Mouse (Mus musculus) cerebellum, adult 9-10 months (tissue): ENCODE data around the gene Zswim8.
A peak's percentile ranks its signal among the peaks of the same experiment; 100 is the strongest.

ENCODE experiments used
- DNase-seq: peaks from one replicate; pipeline ENCODE4 v3.0.0; 2022

Gene Zswim8

GRCm38 (mm10) chr14:20707201-20708190, at the start of gene Zswim8:
Zswim8 (plus strand) TSS chr14:20707552.
- peak; percentile 89 for DNase-seq

- peak; percentile 58 for DNase-seq
Observed at GRCm38 (mm10) chr14:20658326-20658725, 49.0 kb upstream of the Zswim8 start.

- no peak for DNase-seq
Observed at GRCm38 (mm10) chr14:20658902-20659301, 48.5 kb upstream of the Zswim8 start.

- no peak for DNase-seq
Observed at GRCm38 (mm10) chr14:20659687-20660086, 47.7 kb upstream of the Zswim8 start.

GRCm38 (mm10) chr14:20660827-20661660, 46.3 kb upstream of the Zswim8 start:
- DNase-seq: peak; percentile 98

- DNase-seq: no peak
Observed at GRCm38 (mm10) chr14:20661661-20662331, 45.6 kb upstream of the Zswim8 start.

- DNase-seq: no peak
Observed at GRCm38 (mm10) chr14:20662740-20663139, 44.6 kb upstream of the Zswim8 start.

- DNase-seq: no peak
Observed at GRCm38 (mm10) chr14:20663601-20664000, 43.8 kb upstream of the Zswim8 start.

- no peak for DNase-seq
Observed at GRCm38 (mm10) chr14:20664436-20664835, 42.9 kb upstream of the Zswim8 start.

- DNase-seq: no peak
Observed at GRCm38 (mm10) chr14:20667469-20667868, 39.9 kb upstream of the Zswim8 start.

- no peak for DNase-seq
Observed at GRCm38 (mm10) chr14:20668154-20668810, 39.1 kb upstream of the Zswim8 start, which contains the start of gene Synpo2l. Synpo2l (minus strand) TSS chr14:20668354.

- peak; percentile 67 for DNase-seq
Observed at GRCm38 (mm10) chr14:20672990-20673389, 34.4 kb upstream of the Zswim8 start.

GRCm38 (mm10) chr14:20673735-20674063, 33.7 kb upstream of the Zswim8 start:
- no peak for DNase-seq

GRCm38 (mm10) chr14:20674064-20674833, 33.1 kb upstream of the Zswim8 start, which contains the start of gene Sec24c:
Sec24c (plus strand) TSS chr14:20674308.
- peak; percentile 95 for DNase-seq

- no peak for DNase-seq
Observed at GRCm38 (mm10) chr14:20677906-20678305, 29.4 kb upstream of the Zswim8 start.

- no peak for DNase-seq
Observed at GRCm38 (mm10) chr14:20681742-20682141, 25.6 kb upstream of the Zswim8 start.

GRCm38 (mm10) chr14:20682498-20682897, 24.9 kb upstream of the Zswim8 start:
- DNase-seq: no peak

- no peak for DNase-seq
Observed at GRCm38 (mm10) chr14:20686576-20686975, 20.8 kb upstream of the Zswim8 start.

GRCm38 (mm10) chr14:20689009-20689408, 18.3 kb upstream of the Zswim8 start:
- no peak for DNase-seq

GRCm38 (mm10) chr14:20691772-20692171, 15.6 kb upstream of the Zswim8 start:
- no peak for DNase-seq

- peak; percentile 55 for DNase-seq
Observed at GRCm38 (mm10) chr14:20693589-20694101, 13.7 kb upstream of the Zswim8 start.
